Mouse (Mus musculus) kidney, adult 10 weeks (tissue): ENCODE results near the gene Chd8. TPM values are rescaled to one million over a fixed set of nuclear protein-coding genes. Genes with fewer than 3 reads are reported as not detected.

ENCODE experiments used
- polyA plus RNA-seq: library from polyadenylated mRNA; stranded (reverse); fragments of 350-450 nt; fragmentation: Illumina TruSeq; extraction: RNeasy Lipid Tissue Mini Kit (QIAGEN cat#74804); gene quantifications from one replicate; pipeline ENCODE4 v1.2.3, GENCODE M21; 2014; ENCODE audit warnings: low read depth, low replicate concordance

Gene Chd8
- polyA plus RNA-seq, result 31.1 TPM

GRCm38 (mm10) chr14:52257484-52258213 is at the start of gene Chd8:
Gene Chd8 (minus strand): TSS chr14:52257780.

DNA sequence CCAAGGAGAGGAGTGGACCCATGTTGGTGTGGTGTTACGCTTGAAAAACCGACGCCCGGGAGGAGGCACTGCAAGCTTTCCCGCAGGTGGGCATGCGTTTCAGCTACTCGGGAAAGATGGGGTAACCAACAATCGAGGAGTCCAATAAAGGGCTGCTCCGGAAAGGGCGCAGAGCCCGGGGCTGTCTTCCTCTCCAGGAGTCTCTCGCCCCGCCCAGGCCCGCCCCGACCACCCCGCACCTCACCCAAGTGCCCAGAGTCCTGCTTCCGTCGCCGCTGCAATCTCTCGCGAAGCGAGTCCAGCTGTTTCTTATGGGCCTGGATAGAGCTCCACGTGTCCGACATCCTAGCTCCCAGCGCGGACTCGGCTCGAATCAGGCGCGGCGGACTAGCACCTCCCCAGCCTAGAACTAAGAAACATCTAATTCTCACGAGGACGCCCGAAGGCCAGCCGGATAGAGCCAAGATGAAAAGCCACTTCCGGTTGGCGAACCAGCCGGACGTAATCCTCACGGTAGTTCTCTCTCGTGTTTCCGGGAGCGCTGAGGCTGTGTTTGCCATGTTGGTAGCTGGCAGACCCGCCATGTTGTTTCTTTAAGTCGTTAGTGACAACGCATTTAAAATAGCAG is 47.2 kb upstream of the Chd8 start, which contains the start of gene Mettl3:
Mettl3 (minus strand) TSS at position 485 of the 628 bp plus-strand sequence.

GRCm38 (mm10) chr14:52278932-52279746 is 21.6 kb upstream of the Chd8 start, which contains the start of the genes Tox4 and Rab2b:
Gene Tox4 (plus strand): TSS chr14:52279146.
Gene Rab2b (minus strand): TSS chr14:52279545.

GRCm38 (mm10) chr14:52197156-52197878 is 60.3 kb downstream of the Chd8 start, which contains the start of gene Supt16:
Gene Supt16 (minus strand): TSS chr14:52197416.

Other genes starting within 250 kb of the Chd8 start
- gene Tmem253, start 242.1 kb downstream of the Chd8 start, polyA plus RNA-seq, result not detected
- gene Zfp219, start 237.0 kb downstream of the Chd8 start, polyA plus RNA-seq, result 0.77 TPM
- gene Olfr221, start 215.3 kb downstream of the Chd8 start, polyA plus RNA-seq, result not detected
- 256 TPM for gene Hnrnpc, start 153.8 kb downstream of the Chd8 start, polyA plus RNA-seq
- gene Rpgrip1, start 147.1 kb downstream of the Chd8 start, polyA plus RNA-seq, result 5.9 TPM
- gene Supt16, start 60.4 kb downstream of the Chd8 start, polyA plus RNA-seq, result 46.9 TPM
- gene Tox4, start 21.4 kb upstream of the Chd8 start, polyA plus RNA-seq, result 28.7 TPM
- 11.9 TPM for gene Rab2b, start 21.8 kb upstream of the Chd8 start, polyA plus RNA-seq
- gene Mettl3, start 47.3 kb upstream of the Chd8 start, polyA plus RNA-seq, result 31.8 TPM
- 10.5 TPM for gene Sall2, start 71.0 kb upstream of the Chd8 start, polyA plus RNA-seq
- gene Olfr1513, start 98.6 kb upstream of the Chd8 start, polyA plus RNA-seq, result not detected
- not detected for gene Olfr1512, start 121.4 kb upstream of the Chd8 start, polyA plus RNA-seq
- gene Olfr1511, start 139.6 kb upstream of the Chd8 start, polyA plus RNA-seq, result not detected
- not detected for gene Olfr1510, start 156.6 kb upstream of the Chd8 start, polyA plus RNA-seq
- not detected for gene Olfr1509, start 185.2 kb upstream of the Chd8 start, polyA plus RNA-seq
- not detected for gene Olfr1508, start 209.7 kb upstream of the Chd8 start, polyA plus RNA-seq
- gene Olfr1507, start 238.0 kb upstream of the Chd8 start, polyA plus RNA-seq, result not detected